Mouse (Mus musculus) CH12.LX (cell line): ENCODE results near the gene Nucb1. TPM values are rescaled to one million over a fixed set of nuclear protein-coding genes. Genes with fewer than 3 reads are reported as not detected.
A peak's percentile ranks its signal among the peaks of the same experiment; 100 is the strongest.

Experiments used
- DNase-seq: peaks from one replicate; pipeline ENCODE4 v3.0.0-alpha.2; 2013; ENCODE audit errors: extremely low read depth
- H3K27ac ChIP-seq: 2 replicates; pipeline ENCODE4 v1.5.1; 2012; ENCODE audit warnings: low read depth, mild to moderate bottlenecking, control low read depth, moderate library complexity; ENCODE audit not compliant: insufficient read depth
- H3K27me3 ChIP-seq: replicated peaks from 2 replicates; pipeline ENCODE3; 2012; ENCODE audit warnings: inconsistent platforms
- H3K36me3 ChIP-seq, 2 experiments: replicated peaks in 1 of 2; 2 replicates each; pipeline versions ENCODE3 to v1.6.1; 2012; ENCODE audit warnings: inconsistent platforms in 1 of 2, low read length in 1 of 2, mild to moderate bottlenecking in 1 of 2, mixed read lengths in 1 of 2, moderate library complexity in 1 of 2; ENCODE audit not compliant: control insufficient read depth in 1 of 2, insufficient read depth in 1 of 2
- H3K4me1 ChIP-seq, 2 experiments: 2 replicates each; pipeline ENCODE4 v1.6.1; 2012; ENCODE audit warnings: inconsistent platforms in 1 of 2, moderate library complexity in 1 of 2; ENCODE audit not compliant: insufficient read depth in 2 of 2, control insufficient read depth in 1 of 2
- H3K4me2 ChIP-seq: 2 replicates; pipeline ENCODE4 v1.6.1; 2012; ENCODE audit warnings: low read depth, mild to moderate bottlenecking, control low read depth; ENCODE audit not compliant: poor library complexity, insufficient read depth, severe bottlenecking
- H3K4me3 ChIP-seq, 3 experiments: fragments of 150-350 bp in 1 of 3; sonication (generic) in 1 of 3; replicated peaks in 1 of 3; 2 replicates each; pipeline versions ENCODE3 to v1.5.1; 2011 to 2012; ENCODE audit warnings: low read depth in 2 of 3, low read length in 2 of 3, mild to moderate bottlenecking in 2 of 3, moderate library complexity in 2 of 3, control low read depth in 1 of 3, improper control_type of control experiment in 1 of 3, inconsistent platforms in 1 of 3, mixed read lengths in 1 of 3; ENCODE audit not compliant: poor library complexity in 1 of 3
- H3K79me2 ChIP-seq: replicated peaks from 2 replicates; pipeline ENCODE4 v1.6.1; 2012; ENCODE audit warnings: mild to moderate bottlenecking, moderate library complexity; ENCODE audit not compliant: control insufficient read depth, poor library complexity, insufficient read depth, severe bottlenecking; ENCODE audit errors: extremely low read depth
- H3K9ac ChIP-seq: 2 replicates; pipeline ENCODE4 v1.6.1; 2012; ENCODE audit warnings: low read depth, mild to moderate bottlenecking, control low read depth, moderate library complexity; ENCODE audit not compliant: insufficient read depth
- H3K9me3 ChIP-seq: replicated peaks from 2 replicates; pipeline ENCODE3; 2012; ENCODE audit warnings: low read length, inconsistent platforms, mixed read lengths
- CTCF ChIP-seq, 2 experiments: IDR thresholded peaks in 1 of 2; conservative IDR thresholded peaks in 1 of 2; 2 replicates each; pipeline ENCODE4 v1.5.1; 2011 to 2012; ENCODE audit warnings: low read depth in 2 of 2, low read length in 2 of 2, improper control_type of control experiment in 1 of 2, inconsistent platforms in 1 of 2, mild to moderate bottlenecking in 1 of 2, moderate library complexity in 1 of 2
- HCFC1 ChIP-seq: IDR thresholded peaks from 2 replicates; pipeline ENCODE4 v1.6.1; 2012; ENCODE audit warnings: low read depth, mild to moderate bottlenecking, inconsistent platforms, low read length, improper control_type of control experiment
- IRF4 ChIP-seq: IDR thresholded peaks from 2 replicates; pipeline ENCODE4 v1.6.1; 2014; ENCODE audit warnings: low read depth, mild to moderate bottlenecking, inconsistent platforms, low read length, improper control_type of control experiment
- MAZ ChIP-seq: IDR thresholded peaks from 2 replicates; pipeline ENCODE4 v1.6.1; 2012; ENCODE audit warnings: low read depth, mild to moderate bottlenecking, inconsistent platforms, low read length, improper control_type of control experiment, moderate library complexity
- NRF1 ChIP-seq: IDR thresholded peaks from 2 replicates; pipeline ENCODE4 v1.6.1; 2014; ENCODE audit warnings: low read depth, mild to moderate bottlenecking, inconsistent platforms, low read length, improper control_type of control experiment, moderate library complexity
- POLR2A ChIP-seq: IDR thresholded peaks from 2 replicates; pipeline ENCODE4 v1.6.1; 2011; ENCODE audit warnings: low read depth, mild to moderate bottlenecking, improper control_type of control experiment, low read length
- POLR2AphosphoS2 ChIP-seq: IDR thresholded peaks from 2 replicates; pipeline ENCODE4 v1.6.1; 2011; ENCODE audit warnings: low read depth, low read length, improper control_type of control experiment
- SMC3 ChIP-seq: IDR thresholded peaks from 2 replicates; pipeline ENCODE4 v1.6.1; 2011; ENCODE audit warnings: low read depth, low read length, improper control_type of control experiment
- USF1 ChIP-seq: IDR thresholded peaks from 2 replicates; pipeline ENCODE4 v1.6.1; 2014; ENCODE audit warnings: low read depth, mild to moderate bottlenecking, inconsistent platforms, low read length, improper control_type of control experiment
- dilution Hi-C: fragments of 300-500 bp; cut with MboI; formaldehyde crosslinking; loops from 2 replicates; pipeline ENCODE4 v1.14.3; 2020; ENCODE audit warnings: low sequenced_read_pairs; ENCODE audit not compliant: extremely low pct_unique_long_range_greater_than_20kb, extremely low pct_ligation_motif_present
- in situ Hi-C: fragments of 300-500 bp; cut with MboI; formaldehyde crosslinking; loops from 3 replicates; pipeline ENCODE4 v1.14.3; 2019; ENCODE audit warnings: low sequenced_read_pairs, low pct_ligation_motif_present, low pct_unique_long_range_greater_than_20kb, mixed read lengths
- polyA plus RNA-seq: library from polyadenylated mRNA; unstranded; fragments of >175 nt; gene quantifications from 2 replicates; pipeline ENCODE4 v1.2.1, GENCODE M21; 2012; ENCODE audit warnings: low read depth; ENCODE audit not compliant: insufficient read length
- total RNA-seq, 2 experiments: library from RNA; depleted of rRNA; stranded (reverse); fragments of 300-350 nt in 1 of 2; fragments of >200 nt in 1 of 2; gene quantifications; 2 replicates each; pipeline ENCODE4 v1.2.3; 2012 to 2014

Nucb1 gene
- total and polyA plus RNA-seq, 3 experiments = 40.8 to 90.4 (median 83.4) TPM

DNA sequence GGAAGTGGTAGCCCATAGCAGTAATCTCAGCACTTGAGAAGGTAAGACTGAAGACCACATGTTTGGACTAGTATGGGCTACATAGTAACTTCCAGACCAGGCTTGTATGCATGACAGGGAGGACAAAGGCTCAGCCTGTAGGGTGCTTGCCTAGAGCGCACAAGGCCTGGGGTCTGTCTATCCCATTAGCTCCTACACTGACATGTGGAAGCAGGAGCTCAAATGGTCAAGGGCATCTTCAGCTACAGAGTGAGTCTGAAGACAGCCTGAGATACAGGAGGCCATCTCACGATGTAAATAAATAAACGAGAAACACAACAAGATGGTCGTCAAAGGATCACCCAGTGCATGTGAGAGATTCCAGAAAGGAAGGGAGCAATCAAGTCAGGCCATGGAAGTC lies 47.9 kb downstream of the Nucb1 start:
- H3K9ac ChIP-seq = no peak overlapping the region
- H3K4me3 ChIP-seq = no peak overlapping the region
- H3K79me2 ChIP-seq = peaks cover 48% of the 10 kb centered on the region
- TF ChIP-seq MAZ (no peak), HCFC1 (no peak), IRF4 (no peak), POLR2A (no peak), USF1 (no peak), POLR2AphosphoS2 (no peak), NRF1 (no peak)
- TF ChIP-seq, all 38 proteins: peak for 0
- no peaks in the 10 kb centered on the region for H3K27me3 ChIP-seq
- dilution Hi-C loops (no loop called here), in situ Hi-C loops (loop anchor here (10.0 kb wide), 1 partner anchor 222 kb away; the partner anchor contains the start of gene Ntn5)
- peak overlapping the region; percentile 47 for H3K27ac ChIP-seq
- no peak overlapping the region for H3K4me2 ChIP-seq
- H3K4me1 ChIP-seq = peaks cover 16 to 43% of the 10 kb centered on the region in 2 experiments
- H3K36me3 ChIP-seq = peaks cover 37 to 53% of the 10 kb centered on the region in 2 experiments
- no peaks in the 10 kb centered on the region for H3K9me3 ChIP-seq
- no peak for DNase-seq

DNA sequence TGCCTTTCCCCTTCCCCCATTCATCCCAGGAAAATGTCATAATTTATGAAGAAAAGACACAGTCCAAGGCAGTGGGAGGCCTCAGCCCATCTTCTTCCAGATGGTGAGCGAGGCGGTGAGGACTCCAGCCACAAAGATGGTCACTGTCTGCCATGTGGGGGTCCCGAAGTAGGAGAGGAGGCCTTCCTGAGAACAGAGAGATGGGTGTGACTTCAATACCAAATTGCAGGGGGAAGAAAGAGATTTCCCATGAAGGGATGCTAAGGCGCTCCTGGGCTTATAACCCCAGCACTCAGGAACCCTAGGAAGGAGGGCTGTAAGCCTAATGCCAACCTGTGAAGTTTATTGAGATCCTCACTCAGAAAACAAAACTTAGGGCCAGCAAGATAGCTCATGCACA lies 48.4 kb downstream of the Nucb1 start:
- Histone ChIP-seq H3K79me2 (peaks cover 49% of the 10 kb centered on the region), H3K4me2 (no peak overlapping the region), H3K4me1 (peaks cover 16 to 44% of the 10 kb centered on the region in 2 experiments), H3K36me3 (peaks cover 39 to 57% of the 10 kb centered on the region in 2 experiments), H3K4me3 (no peak overlapping the region), H3K9ac (no peak overlapping the region), H3K9me3 (no peaks in the 10 kb centered on the region), H3K27ac (no peak overlapping the region), H3K27me3 (no peaks in the 10 kb centered on the region)
- in situ Hi-C loops (loop anchor here (10.0 kb wide), 1 partner anchor 223 kb away; the partner anchor contains the start of gene Ntn5), dilution Hi-C loops (no loop called here)
- TF ChIP-seq POLR2A = peak; percentile 6; the same call in 1 of the 2 replicates
- no peak for TF ChIP-seq CTCF (conservative IDR thresholded peaks at IDR 0.05 in 1 of 2, IDR thresholded peaks at IDR 0.05 in 1 of 2; ENCODE audit: low read depth in 2 of 2, low read length in 2 of 2)
- no peak for DNase-seq

DNA sequence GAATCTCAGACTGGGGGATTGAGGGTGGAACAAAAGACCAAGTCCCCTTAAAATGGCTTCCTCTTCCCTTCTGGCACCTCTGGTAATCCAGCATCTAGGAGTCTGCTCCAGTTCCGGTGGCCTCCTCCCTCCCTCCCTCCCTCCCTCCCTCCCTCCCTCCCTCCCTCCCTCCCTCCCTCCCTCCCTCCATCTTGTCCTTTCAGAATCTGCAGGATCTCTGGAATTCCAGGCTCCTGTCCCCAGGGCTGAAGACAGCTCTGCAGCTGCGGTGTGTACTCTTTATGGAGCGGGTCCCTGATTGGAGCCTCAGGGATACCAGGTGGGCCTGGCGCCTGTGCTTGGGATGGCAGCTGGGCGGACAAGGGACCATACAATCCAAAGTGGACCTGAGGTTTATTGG lies 48.9 kb downstream of the Nucb1 start:
- no peak overlapping the region for H3K4me2 ChIP-seq
- peaks cover 49% of the 10 kb centered on the region for H3K79me2 ChIP-seq
- dilution Hi-C loops (no loop called here), in situ Hi-C loops (loop anchor here (10.0 kb wide), 1 partner anchor 223 kb away; the partner anchor contains the start of gene Ntn5)
- peak overlapping the region; percentile 80; the same call in 1 of the 2 replicates for H3K27ac ChIP-seq
- H3K9ac ChIP-seq = peak overlapping the region; percentile 24; the same call in 1 of the 2 replicates
- H3K36me3 ChIP-seq = peaks cover 39 to 60% of the 10 kb centered on the region in 2 experiments
- no peaks in the 10 kb centered on the region for H3K9me3 ChIP-seq
- H3K4me3 ChIP-seq = no peak overlapping the region
- H3K27me3 ChIP-seq = no peaks in the 10 kb centered on the region
- TF ChIP-seq SMC3 (no peak), POLR2A (peak; percentile 3; the same call in 1 of the 2 replicates)
- peaks cover 16 to 48% of the 10 kb centered on the region in 2 experiments for H3K4me1 ChIP-seq
- no peak for DNase-seq
